Mouse (Mus musculus): Measurements from ENCODE around the gene Pate1. TPM values are rescaled to one million over a fixed set of nuclear protein-coding genes. Genes with fewer than 3 reads are reported as not detected.

Gene Pate1
- not detected in 2 replicates for polyA plus RNA-seq (2016; fragmentation: Nextera tagmentation; extraction: Ambion mirVana)

GRCm38 (mm10) chr9:35687013-35687412 lies at the start of gene Pate1:
Gene Pate1 (minus strand): TSS chr9:35687390.
- H3K27ac ChIP-seq = no peak within 1 kb of the TSS

GRCm38 (mm10) chr9:35707265-35707664 lies 20.1 kb upstream of the Pate1 start:
- Histone ChIP-seq H3K27me3 (ENCODE audit: poor library complexity, severe bottlenecking) (no peaks in the 10 kb centered on the region), H3K4me3 (no peak overlapping the region), H3K4me1 (no peaks in the 10 kb centered on the region), H3K36me3 (replicated peaks) (no peaks in the 10 kb centered on the region), H3K9me3 (peaks cover 17% of the 10 kb centered on the region), H3K27ac (no peak overlapping the region)
- no peak for DNase-seq (ENCODE audit: extremely low spot score, low spot score)

More at GRCm38 (mm10) chr9:35687013-35687412, at the start of gene Pate1:
- no peak for DNase-seq (ENCODE audit: extremely low spot score, low spot score)
- 62% methylated on average over 1 of the region's 1 CpGs for WGBS
- H3K36me3 ChIP-seq (replicated peaks) = no peaks in the 10 kb centered on the region
- H3K27me3 ChIP-seq (ENCODE audit: poor library complexity, severe bottlenecking) = no peaks in the 10 kb centered on the region
- no peak within 1 kb of the TSS for H3K4me3 ChIP-seq
- no peaks in the 10 kb centered on the region for H3K4me1 ChIP-seq
- H3K9me3 ChIP-seq = peaks cover 2% of the 10 kb centered on the region; the same call in 1 of the 2 replicates

- Histone ChIP-seq H3K9me3 (peaks cover 5% of the 10 kb centered on the region; the same call in 1 of the 2 replicates), H3K27ac (no peak overlapping the region), H3K4me3 (no peak overlapping the region), H3K4me1 (no peaks in the 10 kb centered on the region), H3K36me3 (replicated peaks) (no peaks in the 10 kb centered on the region), H3K27me3 (ENCODE audit: poor library complexity, severe bottlenecking) (no peaks in the 10 kb centered on the region)
- DNase-seq (ENCODE audit: extremely low spot score, low spot score) = no peak
Measured at GRCm38 (mm10) chr9:35691924-35692323, 4.7 kb upstream of the Pate1 start.

- no peak for DNase-seq (ENCODE audit: extremely low spot score, low spot score)
- H3K27me3 ChIP-seq (ENCODE audit: poor library complexity, severe bottlenecking) = no peaks in the 10 kb centered on the region
- no peak overlapping the region for H3K27ac ChIP-seq
- no peak overlapping the region for H3K4me3 ChIP-seq
- H3K36me3 ChIP-seq (replicated peaks) = no peaks in the 10 kb centered on the region
- peaks cover 17% of the 10 kb centered on the region; the same call in 1 of the 2 replicates for H3K9me3 ChIP-seq
- H3K4me1 ChIP-seq = no peaks in the 10 kb centered on the region
- WGBS = 87% methylated on average over 2 of the region's 2 CpGs
Measured at GRCm38 (mm10) chr9:35673557-35673956, 13.6 kb downstream of the Pate1 start.

GRCm38 (mm10) chr9:35648102-35648501 lies 39.1 kb downstream of the Pate1 start, which contains the start of gene Pate3:
Gene Pate3 (minus strand): TSS chr9:35648202.
- Histone ChIP-seq H3K27ac (no peak within 1 kb of the TSS), H3K4me3 (no peak within 1 kb of the TSS), H3K27me3 (ENCODE audit: poor library complexity, severe bottlenecking) (no peaks in the 10 kb centered on the region), H3K9me3 (peaks cover 19% of the 10 kb centered on the region; the same call in 1 of the 2 replicates), H3K4me1 (no peaks in the 10 kb centered on the region), H3K36me3 (replicated peaks) (no peaks in the 10 kb centered on the region)
- WGBS = 91% methylated on average over 1 of the region's 1 CpGs
- no peak for DNase-seq (ENCODE audit: extremely low spot score, low spot score)

Other genes starting within 250 kb of the Pate1 start
- gene Gm1113, start 169.1 kb downstream of the Pate1 start, polyA plus RNA-seq (2016; fragmentation: Nextera tagmentation; extraction: Ambion mirVana) = not detected in 2 replicates
- gene Ddx25, start 128.9 kb downstream of the Pate1 start, polyA plus RNA-seq (2016; fragmentation: Nextera tagmentation; extraction: Ambion mirVana) = 7.8 and 7.9 TPM in 2 replicates
- gene Pus3, start 128.8 kb downstream of the Pate1 start, polyA plus RNA-seq (2016; fragmentation: Nextera tagmentation; extraction: Ambion mirVana) = 20.4 and 22.9 TPM in 2 replicates
- 2.0 and 2.5 TPM in 2 replicates for gene Pate2, start 117.1 kb downstream of the Pate1 start, polyA plus RNA-seq (2016; fragmentation: Nextera tagmentation; extraction: Ambion mirVana)
- 28.0 and 28.6 TPM in 2 replicates for gene Hyls1, start 117.0 kb downstream of the Pate1 start, polyA plus RNA-seq (2016; fragmentation: Nextera tagmentation; extraction: Ambion mirVana)
- gene Pate4, start 75.4 kb downstream of the Pate1 start, polyA plus RNA-seq (2016; fragmentation: Nextera tagmentation; extraction: Ambion mirVana) = not detected in 2 replicates
- 0.20 TPM in 1 of 2 replicates, not detected in the other for gene Pate3, start 39.2 kb downstream of the Pate1 start, polyA plus RNA-seq (2016; fragmentation: Nextera tagmentation; extraction: Ambion mirVana)
- gene Gm17677, start 53.7 kb upstream of the Pate1 start, polyA plus RNA-seq (2016; fragmentation: Nextera tagmentation; extraction: Ambion mirVana) = not detected in 2 replicates
- not detected in 2 replicates for gene Gm17727, start 90.7 kb upstream of the Pate1 start, polyA plus RNA-seq (2016; fragmentation: Nextera tagmentation; extraction: Ambion mirVana)
- gene Gm27235, start 102.7 kb upstream of the Pate1 start, polyA plus RNA-seq (2016; fragmentation: Nextera tagmentation; extraction: Ambion mirVana) = not detected in 2 replicates
- not detected in 2 replicates for gene D730048I06Rik, start 102.7 kb upstream of the Pate1 start, polyA plus RNA-seq (2016; fragmentation: Nextera tagmentation; extraction: Ambion mirVana)
- not detected in 2 replicates for gene 9230110F15Rik, start 156.8 kb upstream of the Pate1 start, polyA plus RNA-seq (2016; fragmentation: Nextera tagmentation; extraction: Ambion mirVana)
- not detected in 2 replicates for gene 9230113P08Rik, start 221.0 kb upstream of the Pate1 start, polyA plus RNA-seq (2016; fragmentation: Nextera tagmentation; extraction: Ambion mirVana)